Mouse (Mus musculus): Measurements from ENCODE around the gene Insl3.
A peak's percentile ranks its signal among the peaks of the same experiment; 100 is the strongest.

Insl3 gene

GRCm38 (mm10) chr8:71689028-71689427 lies at the start of gene Insl3:
Gene Insl3, plus strand, starts transcription at chr8:71689214.
- DNase-seq, result no peak

- DNase-seq, result no peak
Observed at GRCm38 (mm10) chr8:71639318-71639717, 49.7 kb upstream of the Insl3 start.

GRCm38 (mm10) chr8:71645510-71645909 lies 43.5 kb upstream of the Insl3 start:
- no peak for DNase-seq

- peak; percentile 36 for DNase-seq
Observed at GRCm38 (mm10) chr8:71654600-71654999, 34.4 kb upstream of the Insl3 start.

GRCm38 (mm10) chr8:71657816-71658215 lies 31.2 kb upstream of the Insl3 start:
- no peak for DNase-seq

- no peak for DNase-seq
Observed at GRCm38 (mm10) chr8:71658515-71659049, 30.4 kb upstream of the Insl3 start.

- no peak for DNase-seq
Observed at GRCm38 (mm10) chr8:71659751-71660150, 29.3 kb upstream of the Insl3 start.

GRCm38 (mm10) chr8:71660325-71661120 lies 28.5 kb upstream of the Insl3 start:
- DNase-seq, result peak; percentile 92

- peak; percentile 66 for DNase-seq
Observed at GRCm38 (mm10) chr8:71665331-71666130, 23.5 kb upstream of the Insl3 start.

- DNase-seq, result no peak
Observed at GRCm38 (mm10) chr8:71666855-71667254, 22.2 kb upstream of the Insl3 start.

- DNase-seq, result no peak
Observed at GRCm38 (mm10) chr8:71667256-71667655, 21.8 kb upstream of the Insl3 start.

- DNase-seq, result peak; percentile 27
Observed at GRCm38 (mm10) chr8:71668220-71668975, 20.6 kb upstream of the Insl3 start.

GRCm38 (mm10) chr8:71670198-71670597 lies 18.8 kb upstream of the Insl3 start:
- DNase-seq, result no peak

GRCm38 (mm10) chr8:71670621-71671548 lies 18.1 kb upstream of the Insl3 start:
- DNase-seq, result no peak

- DNase-seq, result peak; percentile 94
Observed at GRCm38 (mm10) chr8:71671549-71671965, 17.5 kb upstream of the Insl3 start, which contains the start of gene Unc13a. Gene Unc13a, minus strand, starts transcription at chr8:71671757.

- DNase-seq, result no peak
Observed at GRCm38 (mm10) chr8:71672168-71672735, 16.8 kb upstream of the Insl3 start.

- DNase-seq, result no peak
Observed at GRCm38 (mm10) chr8:71674071-71674470, 14.9 kb upstream of the Insl3 start.

- DNase-seq, result no peak
Observed at GRCm38 (mm10) chr8:71675456-71676019, 13.5 kb upstream of the Insl3 start.

GRCm38 (mm10) chr8:71676020-71676741 lies 12.8 kb upstream of the Insl3 start, which contains the start of gene Jak3:
Gene Jak3, plus strand, starts transcription at chr8:71676296.
- peak; percentile 55 for DNase-seq

- no peak for DNase-seq
Observed at GRCm38 (mm10) chr8:71676803-71677202, 12.2 kb upstream of the Insl3 start.

Data from lung, postnatal 14 days (tissue).